Mouse (Mus musculus) left cerebral cortex, postnatal 4 days (tissue): ENCODE data around the gene Ercc6. TPM values are rescaled to one million over a fixed set of nuclear protein-coding genes. Genes with fewer than 3 reads are reported as not detected.

Experiments used
- DNase-seq: peaks from one replicate; pipeline ENCODE4 v3.0.0-alpha.2; 2022
- intact Hi-C: fragments of 180-260 bp; cut with DNase I; formaldehyde crosslinking; loops from one replicate; pipeline ENCODE4 v1.15.1; 2025
- total RNA-seq, 2 experiments: library from RNA; stranded (reverse); gene quantifications; 2 replicates each; pipeline ENCODE4 v1.2.3; 2021

The Ercc6 gene
- total RNA-seq, 2 experiments from 2014 or later = 27.9 to 29.0 TPM

GRCm38 (mm10) chr14:32628584-32628983 is 115.3 kb downstream of the Ercc6 start:
- peak; percentile 41 for DNase-seq

More at GRCm38 (mm10) chr14:32628584-32628983, 115.3 kb downstream of the Ercc6 start:
- intact Hi-C loops = no loop called here

Other genes starting within 250 kb of the Ercc6 start
- 10 to 100 TPM; 35.3 to 40.3 TPM for gene Ogdhl, start 191.5 kb upstream of the Ercc6 start, total RNA-seq
- not detected for gene 1700024G13Rik, start 125.1 kb upstream of the Ercc6 start, total RNA-seq
- 1 to 10 TPM in 1 of 2 experiments, under 1 TPM in 1; 0.60 to 1.0 TPM for gene Slc18a3, start 48.7 kb upstream of the Ercc6 start, total RNA-seq
- gene Chat, start 47.5 kb upstream of the Ercc6 start, total RNA-seq = under 1 TPM in 1 of 2 experiments, not detected in 1; 0.60 TPM
- gene Prrxl1, start 85.9 kb downstream of the Ercc6 start, total RNA-seq = not detected
- gene 3425401B19Rik, start 171.8 kb downstream of the Ercc6 start, total RNA-seq = not detected